8 mouse cellular contexts compared by ENCODE assay signal in the genomic region with DNA sequence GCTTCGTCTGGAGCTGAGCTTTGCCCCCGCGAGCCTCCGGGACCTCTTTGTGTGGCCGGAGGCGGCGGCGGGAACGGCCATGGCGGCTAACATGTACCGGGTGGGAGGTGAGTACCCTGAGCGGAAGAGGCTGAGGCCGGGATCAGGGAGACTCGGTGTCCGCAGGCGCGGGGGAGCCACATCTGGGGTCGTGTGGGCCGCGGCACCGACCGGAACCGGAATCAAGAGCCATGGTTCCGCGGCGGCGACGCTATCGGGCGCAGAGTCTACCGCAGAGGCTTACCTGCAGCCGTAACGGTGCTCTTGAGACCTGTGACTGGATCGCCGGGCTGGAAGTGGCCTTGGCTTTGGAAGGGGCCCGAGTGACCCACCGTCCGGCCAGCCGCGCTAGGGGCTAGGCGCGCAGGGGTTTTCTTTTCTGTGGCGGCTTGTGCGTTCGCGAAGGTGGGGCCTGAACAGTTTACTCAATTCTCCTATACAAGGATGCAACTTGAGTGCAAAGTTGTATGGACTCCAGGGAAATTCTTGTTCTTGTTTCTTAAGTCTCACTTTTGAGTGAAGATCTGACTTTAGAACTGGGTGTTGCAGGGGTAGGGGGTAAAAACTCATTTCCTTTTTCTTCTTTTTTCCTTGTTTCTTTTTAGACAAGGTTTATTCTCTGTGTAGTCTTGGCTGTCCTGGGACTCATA. TPM values are rescaled to one million over a fixed set of nuclear protein-coding genes. Genes with fewer than 3 reads are reported as not detected.
A peak's percentile ranks its signal among the peaks of the same experiment; 100 is the strongest.
DNase-seq lines count a peak whose midpoint lies in the region; ATAC-seq lines count a peak whose summit lies in the region.

No protein-coding gene starts in this region.

- H3K36me3 ChIP-seq in megakaryocyte, embryonic 14.5 days (replicated peaks; ENCODE audit: low read length) = peaks cover 74% of the 10 kb centered on the region

- intact Hi-C loops in left cerebral cortex, postnatal 10 days (cut with DNase I) = no loop called here

- peaks cover 63% of the 10 kb centered on the region for H3K4me1 ChIP-seq in megakaryocyte, embryonic 14.5 days

- peak; percentile 37 to 49 for DNase-seq in left cerebral cortex, adult 8-10 months (ENCODE audit: low spot score in 2 of 2)
- no peak for DNase-seq in left cerebral cortex, postnatal 10 days (ENCODE audit: extremely low spot score in 1 of 2, low spot score in 2 of 2)
- DNase-seq in kidney, postnatal 25 days = peak; percentile 62 to 82
- DNase-seq in retina, embryonic 14.5 days (ENCODE audit: low spot score) = no peak
- DNase-seq in cerebellum, adult 11-12 months = no peak

- peak overlapping the region; percentile 99 for H3K4me3 ChIP-seq in megakaryocyte, embryonic 14.5 days (replicated peaks)

- ATAC-seq in activated CD4-positive, CD25-positive, alpha-beta regulatory T cell, adult 4 months = peak; percentile 30
- ATAC-seq in granulocyte monocyte progenitor cell, adult 5-6 weeks (replicated peaks; ENCODE audit: poor library complexity, severe bottlenecking) = peak; percentile 29

- no peaks in the 10 kb centered on the region for H3K9me3 ChIP-seq in megakaryocyte, embryonic 14.5 days

- no peaks in the 10 kb centered on the region for H3K27me3 ChIP-seq in megakaryocyte, embryonic 14.5 days (replicated peaks)

RNA-seq across cellular contexts. Expression of a gene that starts 0.7 kb away (rescaled TPM):
- 10 to 100 TPM; 46.8 to 53.8 (median 50.4) TPM for total RNA-seq in left cerebral cortex, adult 8-10 months (2022)
- total RNA-seq in left cerebral cortex, postnatal 10 days (2021) = 10 to 100 TPM; 50.2 to 52.4 TPM
- polyA plus RNA-seq in activated CD4-positive, CD25-positive, alpha-beta regulatory T cell, adult 4 months (2017; shearing (Covaris generic)) = 100 to 1,000 TPM in 1 of 2 experiments, 10 to 100 TPM in 1; 58.5 to 101 TPM
- 115 and 125 TPM in 2 replicates for total RNA-seq in granulocyte monocyte progenitor cell, adult 5-6 weeks (2014; fragmentation: Nextera tagmentation)
- total RNA-seq in granulocyte monocyte progenitor cell, adult 5-6 weeks (2017) = 120 and 123 TPM in 2 replicates
- polyA plus RNA-seq in megakaryocyte, embryonic 14.5 days (2012; ENCODE audit: insufficient read depth, low replicate concordance) = 5.1 and 27.3 TPM in 2 replicates

RNA-seq across cellular contexts. Expression of a gene that starts 11.2 kb away (rescaled TPM):
- total RNA-seq in left cerebral cortex, adult 8-10 months (2022) = 10 to 100 TPM; 20.5 to 26.0 (median 22.1) TPM
- 10 to 100 TPM; 14.6 to 16.0 TPM for total RNA-seq in left cerebral cortex, postnatal 10 days (2021)
- polyA plus RNA-seq in activated CD4-positive, CD25-positive, alpha-beta regulatory T cell, adult 4 months (2017; shearing (Covaris generic)) = 10 to 100 TPM; 21.3 to 25.1 TPM
- total RNA-seq in granulocyte monocyte progenitor cell, adult 5-6 weeks (2014; fragmentation: Nextera tagmentation) = 17.8 and 28.9 TPM in 2 replicates
- 14.5 and 21.8 TPM in 2 replicates for total RNA-seq in granulocyte monocyte progenitor cell, adult 5-6 weeks (2017)
- polyA plus RNA-seq in megakaryocyte, embryonic 14.5 days (2012; ENCODE audit: insufficient read depth, low replicate concordance) = 25.5 and 37.3 TPM in 2 replicates

RNA-seq across cellular contexts. Expression of a gene that starts 13.1 kb away (rescaled TPM):
- total RNA-seq in left cerebral cortex, adult 8-10 months (2022) = 10 to 100 TPM; 12.6 to 15.3 (median 13.8) TPM
- total RNA-seq in left cerebral cortex, postnatal 10 days (2021) = 1 to 10 TPM; 7.5 to 8.5 TPM
- 10 to 100 TPM; 20.4 to 25.1 TPM for polyA plus RNA-seq in activated CD4-positive, CD25-positive, alpha-beta regulatory T cell, adult 4 months (2017; shearing (Covaris generic))
- total RNA-seq in granulocyte monocyte progenitor cell, adult 5-6 weeks (2014; fragmentation: Nextera tagmentation) = 26.1 and 30.2 TPM in 2 replicates
- total RNA-seq in granulocyte monocyte progenitor cell, adult 5-6 weeks (2017) = 27.4 and 31.3 TPM in 2 replicates
- polyA plus RNA-seq in megakaryocyte, embryonic 14.5 days (2012; ENCODE audit: insufficient read depth, low replicate concordance) = 31.6 and 32.2 TPM in 2 replicates

RNA-seq across cellular contexts. Expression of a gene that starts 13.3 kb away (rescaled TPM):
- total RNA-seq in left cerebral cortex, adult 8-10 months (2022) = 10 to 100 TPM in 1 of 4 experiments, 1 to 10 TPM in 3; 7.9 to 10.1 (median 8.9) TPM
- total RNA-seq in left cerebral cortex, postnatal 10 days (2021) = 1 to 10 TPM; 2.1 to 2.4 TPM
- 10 to 100 TPM in 1 of 2 experiments, 1 to 10 TPM in 1; 7.7 to 11.6 TPM for polyA plus RNA-seq in activated CD4-positive, CD25-positive, alpha-beta regulatory T cell, adult 4 months (2017; shearing (Covaris generic))
- 2.2 and 2.9 TPM in 2 replicates for total RNA-seq in granulocyte monocyte progenitor cell, adult 5-6 weeks (2014; fragmentation: Nextera tagmentation)
- total RNA-seq in granulocyte monocyte progenitor cell, adult 5-6 weeks (2017) = 0.22 and 0.52 TPM in 2 replicates
- polyA plus RNA-seq in megakaryocyte, embryonic 14.5 days (2012; ENCODE audit: insufficient read depth, low replicate concordance) = 4.2 and 8.2 TPM in 2 replicates

RNA-seq across cellular contexts. Expression of a gene that starts 22.2 kb away (rescaled TPM):
- total RNA-seq in left cerebral cortex, adult 8-10 months (2022) = 100 to 1,000 TPM; 155 to 175 (median 172) TPM
- total RNA-seq in left cerebral cortex, postnatal 10 days (2021) = 100 to 1,000 TPM; 141 to 144 TPM
- 10 to 100 TPM; 16.3 to 18.6 TPM for polyA plus RNA-seq in activated CD4-positive, CD25-positive, alpha-beta regulatory T cell, adult 4 months (2017; shearing (Covaris generic))
- total RNA-seq in granulocyte monocyte progenitor cell, adult 5-6 weeks (2014; fragmentation: Nextera tagmentation) = 25.9 and 34.4 TPM in 2 replicates
- 17.2 and 26.5 TPM in 2 replicates for total RNA-seq in granulocyte monocyte progenitor cell, adult 5-6 weeks (2017)
- polyA plus RNA-seq in megakaryocyte, embryonic 14.5 days (2012; ENCODE audit: insufficient read depth, low replicate concordance) = 135 and 141 TPM in 2 replicates

Comparison
In these comparisons a context has a peak if more than half of its experiments do, and no peak if none do; other contexts are left out.
1. DNase-seq: peak in left cerebral cortex, adult 8-10 months (2 of 2) and kidney, postnatal 25 days (2 of 2); none in left cerebral cortex, postnatal 10 days (0 of 2), retina, embryonic 14.5 days (single experiment) and cerebellum, adult 11-12 months (single experiment).